Mouse (Mus musculus): ENCODE results near the gene Gm42674. TPM values are rescaled to one million over a fixed set of nuclear protein-coding genes. Genes with fewer than 3 reads are reported as not detected.

The Gm42674 gene
- total RNA-seq, 1 experiment = not detected

DNA sequence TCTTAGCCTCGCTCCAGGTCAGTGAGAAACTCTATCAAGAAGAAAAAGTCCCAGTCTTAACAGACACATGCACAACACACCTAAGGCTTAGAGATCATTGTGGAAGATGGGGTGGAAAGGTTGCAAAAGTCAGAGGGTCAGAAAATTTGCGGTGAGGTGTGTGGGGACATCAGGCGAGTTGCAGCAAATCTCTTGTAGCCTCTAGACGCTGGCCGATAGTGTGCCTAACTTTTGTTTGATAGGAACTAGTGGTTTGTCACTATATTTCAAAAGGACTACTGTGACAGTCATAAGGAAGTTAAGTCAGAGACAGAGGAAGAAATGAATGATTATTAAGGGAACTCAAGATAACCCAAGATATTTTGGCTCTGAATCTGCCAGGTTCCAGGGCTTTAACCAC, 25.7 kb downstream of the Gm42674 start:
- no peaks in the 10 kb centered on the region for H3K4me1 ChIP-seq (ENCODE audit: control insufficient read depth in 2 of 2, insufficient read depth in 2 of 2, low read length in 2 of 2, poor library complexity in 1 of 2)
- no peak for DNase-seq (ENCODE audit: low read depth, low spot score)
- no peak overlapping the region for H3K9ac ChIP-seq (ENCODE audit: insufficient read depth, low read depth, low read length, poor library complexity, severe bottlenecking)
- H3K27ac ChIP-seq (ENCODE audit: insufficient read depth, low read depth, low read length, poor library complexity, severe bottlenecking) = no peak overlapping the region
- TF ChIP-seq CHD2 (IDR thresholded peaks at IDR 0.05; ENCODE audit: low read depth, low read length) = no peak
- no peaks in the 10 kb centered on the region for H3K9me3 ChIP-seq (ENCODE audit: control insufficient read depth, insufficient read depth, low read depth, low read length)
- H3K4me3 ChIP-seq (ENCODE audit: insufficient read depth in 1 of 2, low read depth in 1 of 2, low read length in 2 of 2, poor library complexity in 1 of 2, severe bottlenecking in 1 of 2) = no peak overlapping the region
- in situ Hi-C loops (cut with MboI; ENCODE audit: low sequenced_read_pairs in 2 of 2, unreplicated experiment in 2 of 2) = no loop called here
- H3K36me3 ChIP-seq (ENCODE audit: control insufficient read depth, insufficient read depth, low read length, poor library complexity, severe bottlenecking) = no peaks in the 10 kb centered on the region

DNA sequence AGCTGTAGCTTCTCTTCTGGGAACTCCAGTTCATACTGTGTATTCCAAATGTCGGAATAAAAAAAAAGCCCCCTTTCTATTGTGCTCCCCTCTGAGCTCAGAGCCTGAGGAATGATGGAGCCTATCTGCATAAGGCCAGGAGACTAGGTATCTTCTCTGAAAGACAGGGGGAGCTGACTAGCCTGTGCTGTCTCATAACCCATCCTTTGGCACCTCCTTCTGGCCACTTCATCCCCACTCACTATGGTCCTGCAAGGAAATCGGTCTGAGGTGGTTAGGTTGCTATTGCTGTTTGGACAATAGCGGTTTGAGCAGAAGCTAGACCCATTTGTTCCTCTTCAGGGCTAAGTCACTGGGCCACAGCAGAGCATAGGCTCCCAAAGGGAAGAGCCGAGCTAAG, 26.1 kb downstream of the Gm42674 start:
- Histone ChIP-seq H3K4me1 (ENCODE audit: control insufficient read depth in 2 of 2, insufficient read depth in 2 of 2, low read length in 2 of 2, poor library complexity in 1 of 2) (no peaks in the 10 kb centered on the region), H3K4me3 (ENCODE audit: insufficient read depth in 1 of 2, low read depth in 1 of 2, low read length in 2 of 2, poor library complexity in 1 of 2, severe bottlenecking in 1 of 2) (no peak overlapping the region), H3K9me3 (ENCODE audit: control insufficient read depth, insufficient read depth, low read depth, low read length) (no peaks in the 10 kb centered on the region), H3K36me3 (ENCODE audit: control insufficient read depth, insufficient read depth, low read length, poor library complexity, severe bottlenecking) (no peaks in the 10 kb centered on the region), H3K27ac (ENCODE audit: insufficient read depth, low read depth, low read length, poor library complexity, severe bottlenecking) (no peak overlapping the region), H3K9ac (ENCODE audit: insufficient read depth, low read depth, low read length, poor library complexity, severe bottlenecking) (no peak overlapping the region)
- in situ Hi-C loops (cut with MboI; ENCODE audit: low sequenced_read_pairs in 2 of 2, unreplicated experiment in 2 of 2) = no loop called here
- DNase-seq (ENCODE audit: low read depth, low spot score) = no peak
- TF ChIP-seq ZNF384 (IDR thresholded peaks at IDR 0.05; ENCODE audit: low read depth, low read length) = no peak
- no peak for TF ChIP-seq CHD2 (IDR thresholded peaks at IDR 0.05; ENCODE audit: low read depth, low read length)
- no peak for TF ChIP-seq ZC3H11A (IDR thresholded peaks at IDR 0.05; ENCODE audit: borderline replicate concordance, low read depth, low read length)
- no peak for TF ChIP-seq HCFC1 (IDR thresholded peaks at IDR 0.05; ENCODE audit: borderline replicate concordance, insufficient read depth, low read length)
- TF ChIP-seq MAFK (IDR thresholded peaks at IDR 0.05; ENCODE audit: insufficient read depth, low read depth, low read length) = no peak

DNA sequence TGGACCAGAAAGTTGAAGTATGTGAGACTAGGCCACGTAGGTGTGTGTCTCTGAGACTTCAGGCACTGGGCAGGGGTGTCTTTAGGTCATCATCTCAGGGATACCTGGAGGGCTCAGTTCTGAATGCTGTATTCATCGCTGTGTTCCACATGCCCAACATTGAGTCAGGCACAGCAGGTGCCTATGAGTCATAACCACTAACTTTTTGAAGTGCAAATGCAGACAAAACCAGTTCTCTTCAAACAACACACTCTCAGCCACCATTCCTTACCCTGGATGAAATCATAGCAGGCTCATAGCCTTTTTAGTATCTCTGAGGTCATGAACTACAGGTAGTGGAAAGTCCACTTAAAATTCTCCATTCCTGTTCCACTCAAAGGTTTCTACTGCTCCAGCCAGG, 27.6 kb downstream of the Gm42674 start:
- no peak overlapping the region for H3K4me3 ChIP-seq (ENCODE audit: insufficient read depth in 1 of 2, low read depth in 1 of 2, low read length in 2 of 2, poor library complexity in 1 of 2, severe bottlenecking in 1 of 2)
- no peak for DNase-seq (ENCODE audit: low read depth, low spot score)
- H3K36me3 ChIP-seq (ENCODE audit: control insufficient read depth, insufficient read depth, low read length, poor library complexity, severe bottlenecking) = no peaks in the 10 kb centered on the region
- in situ Hi-C loops (cut with MboI; ENCODE audit: low sequenced_read_pairs in 2 of 2, unreplicated experiment in 2 of 2) = no loop called here
- no peaks in the 10 kb centered on the region for H3K4me1 ChIP-seq (ENCODE audit: control insufficient read depth in 2 of 2, insufficient read depth in 2 of 2, low read length in 2 of 2, poor library complexity in 1 of 2)
- no peak overlapping the region for H3K27ac ChIP-seq (ENCODE audit: insufficient read depth, low read depth, low read length, poor library complexity, severe bottlenecking)
- TF ChIP-seq CHD2 (IDR thresholded peaks at IDR 0.05; ENCODE audit: low read depth, low read length) (no peak), MAFK (IDR thresholded peaks at IDR 0.05; ENCODE audit: insufficient read depth, low read depth, low read length) (no peak), ZNF384 (IDR thresholded peaks at IDR 0.05; ENCODE audit: low read depth, low read length) (no peak), ZC3H11A (IDR thresholded peaks at IDR 0.05; ENCODE audit: borderline replicate concordance, low read depth, low read length) (no peak), HCFC1 (IDR thresholded peaks at IDR 0.05; ENCODE audit: borderline replicate concordance, insufficient read depth, low read length) (no peak)
- no peak overlapping the region for H3K9ac ChIP-seq (ENCODE audit: insufficient read depth, low read depth, low read length, poor library complexity, severe bottlenecking)
- H3K9me3 ChIP-seq (ENCODE audit: control insufficient read depth, insufficient read depth, low read depth, low read length) = no peaks in the 10 kb centered on the region

DNA sequence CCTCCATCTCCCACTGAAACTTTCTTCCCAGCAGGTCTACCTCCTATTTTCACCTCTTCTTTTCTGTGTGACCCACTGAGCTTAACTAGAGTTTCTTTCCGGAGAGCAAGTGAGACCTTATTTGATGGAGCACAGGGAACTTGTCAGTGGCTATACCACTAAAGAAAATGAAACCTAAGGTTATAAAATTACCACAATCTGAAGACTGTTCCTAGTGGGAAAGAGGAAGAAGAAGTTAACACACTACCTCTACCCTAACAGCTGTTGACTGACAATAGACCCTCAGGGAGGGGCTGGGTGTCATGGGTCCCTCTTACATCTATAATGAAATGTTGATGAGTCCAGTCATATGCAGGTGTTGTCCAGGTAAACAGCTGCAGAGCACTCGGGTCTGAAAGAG, 30.3 kb downstream of the Gm42674 start:
- Histone ChIP-seq H3K9ac (ENCODE audit: insufficient read depth, low read depth, low read length, poor library complexity, severe bottlenecking) (no peak overlapping the region), H3K36me3 (ENCODE audit: control insufficient read depth, insufficient read depth, low read length, poor library complexity, severe bottlenecking) (no peaks in the 10 kb centered on the region), H3K9me3 (ENCODE audit: control insufficient read depth, insufficient read depth, low read depth, low read length) (no peaks in the 10 kb centered on the region), H3K4me1 (ENCODE audit: control insufficient read depth in 2 of 2, insufficient read depth in 2 of 2, low read length in 2 of 2, poor library complexity in 1 of 2) (no peaks in the 10 kb centered on the region), H3K27ac (ENCODE audit: insufficient read depth, low read depth, low read length, poor library complexity, severe bottlenecking) (no peak overlapping the region), H3K4me3 (ENCODE audit: insufficient read depth in 1 of 2, low read depth in 1 of 2, low read length in 2 of 2, poor library complexity in 1 of 2, severe bottlenecking in 1 of 2) (no peak overlapping the region)
- in situ Hi-C loops (cut with MboI; ENCODE audit: low sequenced_read_pairs in 2 of 2, unreplicated experiment in 2 of 2) = no loop called here
- TF ChIP-seq ZNF384 (IDR thresholded peaks at IDR 0.05; ENCODE audit: low read depth, low read length) (no peak), MAFK (IDR thresholded peaks at IDR 0.05; ENCODE audit: insufficient read depth, low read depth, low read length) (no peak), HCFC1 (IDR thresholded peaks at IDR 0.05; ENCODE audit: borderline replicate concordance, insufficient read depth, low read length) (no peak), CHD2 (IDR thresholded peaks at IDR 0.05; ENCODE audit: low read depth, low read length) (no peak)
- DNase-seq (ENCODE audit: low read depth, low spot score) = no peak

DNA sequence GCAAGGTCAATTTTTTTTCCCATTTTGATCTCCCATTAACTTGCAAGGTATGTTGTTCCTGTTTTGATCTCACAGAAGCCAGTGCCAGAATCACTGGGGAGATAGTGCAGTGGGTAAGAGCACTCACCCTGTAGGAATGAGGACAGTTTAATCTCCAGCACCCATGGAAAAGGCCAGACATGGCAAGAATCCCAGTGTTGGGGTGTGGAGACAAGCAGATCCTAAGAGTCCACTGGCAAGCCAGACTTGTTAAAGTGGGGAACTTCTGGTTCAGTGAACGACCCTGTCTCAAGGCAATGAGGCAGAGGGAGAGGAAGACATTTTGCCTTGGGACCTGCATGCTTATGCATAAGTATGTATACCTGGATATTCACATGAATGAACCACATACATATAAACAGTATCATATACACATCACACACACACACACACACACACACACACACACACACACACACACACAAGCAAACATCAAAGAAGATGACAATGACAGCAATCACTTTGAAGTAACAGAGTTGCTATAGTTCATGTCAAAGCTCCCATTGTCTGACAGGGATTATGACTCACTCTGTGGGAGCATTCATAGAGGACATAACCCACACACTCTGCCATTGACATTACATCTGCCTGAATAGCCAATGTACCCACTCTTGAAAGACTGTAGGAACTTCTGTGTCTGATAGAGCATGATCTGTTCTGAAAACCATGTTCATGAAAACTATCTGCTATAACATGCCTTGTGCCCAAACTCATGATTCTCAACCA, 37.0 kb downstream of the Gm42674 start:
- H3K36me3 ChIP-seq (ENCODE audit: control insufficient read depth, insufficient read depth, low read length, poor library complexity, severe bottlenecking) = no peaks in the 10 kb centered on the region
- no peak for DNase-seq (ENCODE audit: low read depth, low spot score)
- in situ Hi-C loops (cut with MboI; ENCODE audit: low sequenced_read_pairs in 2 of 2, unreplicated experiment in 2 of 2) = no loop called here
- H3K27ac ChIP-seq (ENCODE audit: insufficient read depth, low read depth, low read length, poor library complexity, severe bottlenecking) = no peak overlapping the region
- H3K4me1 ChIP-seq (ENCODE audit: control insufficient read depth in 2 of 2, insufficient read depth in 2 of 2, low read length in 2 of 2, poor library complexity in 1 of 2) = no peaks in the 10 kb centered on the region
- H3K9ac ChIP-seq (ENCODE audit: insufficient read depth, low read depth, low read length, poor library complexity, severe bottlenecking) = no peak overlapping the region
- H3K4me3 ChIP-seq (ENCODE audit: insufficient read depth in 1 of 2, low read depth in 1 of 2, low read length in 2 of 2, poor library complexity in 1 of 2, severe bottlenecking in 1 of 2) = no peak overlapping the region
- no peaks in the 10 kb centered on the region for H3K9me3 ChIP-seq (ENCODE audit: control insufficient read depth, insufficient read depth, low read depth, low read length)
- TF ChIP-seq HCFC1 (IDR thresholded peaks at IDR 0.05; ENCODE audit: borderline replicate concordance, insufficient read depth, low read length) (no peak), MAFK (IDR thresholded peaks at IDR 0.05; ENCODE audit: insufficient read depth, low read depth, low read length) (no peak), ZC3H11A (IDR thresholded peaks at IDR 0.05; ENCODE audit: borderline replicate concordance, low read depth, low read length) (no peak), CHD2 (IDR thresholded peaks at IDR 0.05; ENCODE audit: low read depth, low read length) (no peak), ZNF384 (IDR thresholded peaks at IDR 0.05; ENCODE audit: low read depth, low read length) (no peak)

Measured in ES-E14 (cell line).